Comparison of ENCODE assay signal across 24 mouse cellular contexts in genomic region chr6:117848577-117848976, GRCm38 (mm10).
"Had no signal": no experiment of that assay in that cellular context is flagged by ENCODE, and none has a peak within 500 bp of the region (broad histone marks: within the 10 kb centered on the region; RNA-seq: fewer than 3 reads in every experiment).

No protein-coding gene starts in this region.

- H3K27ac ChIP-seq: gastrocnemius, adult 2 months; heart, adult 2 months; hindbrain, embryonic 10.5 days; hindbrain, embryonic 12.5 days; hindbrain, embryonic 15.5 days; intestine, embryonic 15.5 days; left cerebral cortex, adult 2 months; limb, embryonic 10.5 days; limb, embryonic 12.5 days; liver, embryonic 13.5 days; liver, embryonic 15.5 days had no signal

- ATAC-seq: inflammation-experienced regulatory T-cells, adult 6 months; intestine, embryonic 15.5 days; intestine, postnatal 0 days had no signal

- H3K27me3 ChIP-seq: heart, embryonic 12.5 days; hindbrain, embryonic 12.5 days; hindbrain, embryonic 15.5 days; intestine, embryonic 15.5 days; limb, embryonic 12.5 days; liver, embryonic 13.5 days; liver, embryonic 15.5 days had no signal

- H3K4me1 ChIP-seq: heart, embryonic 12.5 days; hindbrain, embryonic 10.5 days; hindbrain, embryonic 12.5 days; hindbrain, embryonic 15.5 days; intestine, embryonic 15.5 days; limb, embryonic 10.5 days; limb, embryonic 12.5 days had no signal

- DNase-seq: gastrocnemius, adult 2 months; gastrocnemius, postnatal 10 days; gastrocnemius, postnatal 25 days; heart, adult 2 months; heart, postnatal 10 days; heart, postnatal 4 days; kidney, adult 18-20 months; kidney, adult 8-10 months; kidney, postnatal 10 days; kidney, postnatal 25 days; kidney, postnatal 4 days; liver; liver, embryonic 13.5 days had no signal

- H3K9me3 ChIP-seq: heart, embryonic 12.5 days; hindbrain, embryonic 10.5 days; hindbrain, embryonic 12.5 days; hindbrain, embryonic 15.5 days; intestine, embryonic 15.5 days; limb, embryonic 10.5 days; liver, embryonic 13.5 days; liver, embryonic 15.5 days had no signal

- H3K4me3 ChIP-seq: gastrocnemius, adult 2 months; heart, adult 2 months; heart, embryonic 12.5 days; hindbrain, embryonic 10.5 days; hindbrain, embryonic 12.5 days; hindbrain, embryonic 15.5 days; intestine, embryonic 15.5 days; left cerebral cortex, adult 2 months; limb, embryonic 10.5 days; limb, embryonic 12.5 days; liver, embryonic 13.5 days; liver, embryonic 15.5 days had no signal
